Mouse (Mus musculus): ENCODE data around the gene Hist1h4b.

Gene Hist1h4b

GRCm38 (mm10) chr13:23740256-23740840 is 16.5 kb upstream of the Hist1h4b start:
- DNase-seq (ENCODE audit: low read depth), result no peak

DNA sequence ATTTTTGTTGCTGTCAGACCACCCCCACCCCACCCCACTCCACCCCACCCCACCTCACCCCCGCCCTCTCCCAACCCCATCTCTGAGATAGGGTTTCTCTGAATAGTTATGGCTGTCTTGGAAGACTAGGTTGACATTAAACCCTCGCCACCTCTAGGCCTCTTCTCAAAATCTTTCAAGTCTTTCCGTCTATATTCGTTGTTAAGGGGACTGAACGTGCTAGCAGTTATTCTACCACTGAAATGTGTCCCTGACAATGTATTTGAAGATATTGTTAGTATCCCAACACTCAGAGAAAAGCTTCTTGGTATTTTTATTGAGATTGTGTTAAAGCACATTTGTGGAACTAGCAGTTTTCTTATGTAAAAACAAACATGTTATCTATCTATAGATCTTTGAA is 15.9 kb upstream of the Hist1h4b start:
- DNase-seq (ENCODE audit: low read depth), result peak; percentile 71

DNA sequence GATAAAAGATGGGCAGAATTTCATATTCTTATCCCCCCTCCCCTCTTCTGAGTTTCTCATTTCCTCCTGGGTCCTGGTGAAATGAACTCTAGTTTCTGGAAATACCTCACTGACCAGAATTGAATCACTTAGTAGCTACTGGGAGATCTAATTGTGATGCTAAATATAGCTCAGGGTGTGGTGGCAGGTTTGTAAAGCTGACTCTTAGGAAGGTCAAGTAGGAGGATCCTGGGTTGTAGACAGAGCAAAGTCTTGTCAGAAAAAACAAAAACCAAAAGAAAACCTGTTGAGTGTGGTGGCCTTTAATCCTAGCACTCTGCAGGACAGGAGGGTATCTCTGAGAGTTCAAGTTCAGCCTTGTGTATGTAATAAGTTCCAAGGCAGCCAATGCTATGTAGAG is 14.8 kb upstream of the Hist1h4b start:
- DNase-seq (ENCODE audit: low read depth), result peak; percentile 57

DNA sequence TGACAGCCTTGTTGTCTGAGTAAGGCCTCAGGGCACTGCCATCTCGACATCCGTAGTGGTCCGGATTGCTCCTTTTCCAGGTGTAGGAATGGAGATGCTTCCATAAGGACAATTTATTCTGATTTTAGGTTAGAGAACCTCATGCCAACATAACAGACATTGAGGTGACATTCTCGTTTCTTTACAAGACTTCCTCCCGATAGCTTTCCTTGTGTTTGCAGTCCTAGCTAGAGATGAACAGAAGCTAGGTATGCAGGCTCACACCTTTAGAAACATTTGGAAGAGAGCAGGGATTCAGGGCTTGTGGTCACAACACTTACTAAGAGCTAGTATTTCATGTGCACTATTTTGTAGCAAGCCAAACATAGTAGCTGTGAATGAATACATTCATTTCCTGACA is 13.6 kb upstream of the Hist1h4b start:
- DNase-seq (ENCODE audit: low read depth), result peak; percentile 32

GRCm38 (mm10) chr13:23743963-23744362 is 12.8 kb upstream of the Hist1h4b start:
- DNase-seq (ENCODE audit: low read depth), result peak; percentile 69

GRCm38 (mm10) chr13:23744421-23745380 is 12.1 kb upstream of the Hist1h4b start:
- peak; percentile 89 for DNase-seq (ENCODE audit: low read depth)

DNA sequence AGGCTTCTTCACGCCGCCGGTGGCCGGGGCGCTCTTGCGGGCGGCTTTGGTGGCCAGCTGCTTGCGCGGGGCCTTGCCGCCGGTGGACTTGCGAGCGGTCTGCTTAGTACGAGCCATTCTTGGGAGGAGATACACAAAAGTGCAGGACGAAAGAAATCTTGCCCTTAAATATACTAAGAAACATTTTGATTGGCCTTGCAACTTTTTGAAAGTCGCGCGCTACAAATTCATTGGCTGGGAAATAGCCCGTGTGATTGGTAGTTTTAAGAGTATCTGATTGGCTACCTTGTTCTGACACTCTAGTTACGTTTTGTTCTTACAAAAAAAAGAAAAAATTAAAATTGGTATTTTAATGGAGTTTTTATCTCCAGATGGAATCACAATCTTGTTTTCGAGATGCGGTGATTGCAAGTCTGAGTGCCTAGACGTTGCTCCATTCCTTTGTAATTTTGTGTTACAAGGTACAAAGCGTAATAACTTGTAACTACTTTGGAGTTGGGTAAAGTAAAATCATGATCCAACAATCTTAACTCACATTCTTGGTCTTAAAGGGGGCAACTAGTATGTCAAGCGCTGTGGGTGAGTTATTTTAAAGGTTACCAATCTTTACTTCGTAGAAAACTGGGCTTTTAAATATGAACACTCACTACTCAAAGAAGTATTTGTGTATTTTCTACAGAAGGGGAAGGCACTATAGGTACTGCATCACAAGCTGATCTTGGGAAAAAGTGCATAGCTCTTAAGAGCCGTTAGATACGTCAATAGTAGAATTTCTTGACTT is 11.2 kb upstream of the Hist1h4b start, which contains the start of gene Hist1h3c:
TSS of gene Hist1h3c (minus strand) at position 222 of the 781 bp plus-strand sequence.
- DNase-seq (ENCODE audit: low read depth), result peak; percentile 99

DNA sequence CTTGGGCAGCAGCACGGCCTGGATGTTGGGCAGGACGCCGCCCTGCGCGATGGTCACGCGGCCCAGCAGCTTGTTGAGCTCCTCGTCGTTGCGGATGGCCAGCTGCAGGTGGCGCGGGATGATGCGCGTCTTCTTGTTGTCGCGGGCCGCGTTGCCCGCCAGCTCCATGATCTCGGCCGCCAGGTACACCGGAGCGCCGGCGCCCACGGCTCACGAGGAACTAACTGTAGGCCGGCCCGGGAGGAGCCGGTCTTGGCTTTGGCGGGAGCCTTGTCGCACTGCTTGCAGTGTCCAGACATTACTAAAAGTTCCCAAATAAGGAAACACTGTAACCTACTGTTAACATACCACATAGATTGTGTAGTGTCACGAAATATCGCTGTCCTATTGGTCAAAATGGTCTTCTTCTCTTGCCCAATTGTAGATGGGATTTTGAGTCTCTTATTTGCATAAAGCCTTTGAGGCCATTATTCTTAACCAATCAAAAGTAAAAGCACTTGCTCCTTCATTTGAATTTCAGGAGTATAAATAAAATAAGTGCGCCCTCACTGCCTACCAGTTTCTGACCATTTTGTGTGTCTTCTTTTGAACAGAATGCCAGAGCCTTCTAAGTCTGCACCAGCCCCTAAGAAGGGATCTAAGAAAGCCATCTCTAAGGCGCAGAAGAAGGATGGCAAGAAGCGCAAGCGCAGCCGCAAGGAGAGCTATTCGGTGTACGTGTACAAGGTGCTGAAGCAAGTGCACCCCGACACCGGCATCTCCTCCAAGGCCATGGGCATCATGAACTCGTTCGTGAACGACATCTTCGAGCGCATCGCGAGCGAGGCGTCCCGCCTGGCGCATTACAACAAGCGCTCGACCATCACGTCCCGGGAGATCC is 10.4 kb upstream of the Hist1h4b start, which contains the start of gene Hist1h2bb:
TSS of gene Hist1h2bb (plus strand) at position 534 of the 880 bp plus-strand sequence.
- peak; percentile 100 for DNase-seq (ENCODE audit: low read depth)

DNA sequence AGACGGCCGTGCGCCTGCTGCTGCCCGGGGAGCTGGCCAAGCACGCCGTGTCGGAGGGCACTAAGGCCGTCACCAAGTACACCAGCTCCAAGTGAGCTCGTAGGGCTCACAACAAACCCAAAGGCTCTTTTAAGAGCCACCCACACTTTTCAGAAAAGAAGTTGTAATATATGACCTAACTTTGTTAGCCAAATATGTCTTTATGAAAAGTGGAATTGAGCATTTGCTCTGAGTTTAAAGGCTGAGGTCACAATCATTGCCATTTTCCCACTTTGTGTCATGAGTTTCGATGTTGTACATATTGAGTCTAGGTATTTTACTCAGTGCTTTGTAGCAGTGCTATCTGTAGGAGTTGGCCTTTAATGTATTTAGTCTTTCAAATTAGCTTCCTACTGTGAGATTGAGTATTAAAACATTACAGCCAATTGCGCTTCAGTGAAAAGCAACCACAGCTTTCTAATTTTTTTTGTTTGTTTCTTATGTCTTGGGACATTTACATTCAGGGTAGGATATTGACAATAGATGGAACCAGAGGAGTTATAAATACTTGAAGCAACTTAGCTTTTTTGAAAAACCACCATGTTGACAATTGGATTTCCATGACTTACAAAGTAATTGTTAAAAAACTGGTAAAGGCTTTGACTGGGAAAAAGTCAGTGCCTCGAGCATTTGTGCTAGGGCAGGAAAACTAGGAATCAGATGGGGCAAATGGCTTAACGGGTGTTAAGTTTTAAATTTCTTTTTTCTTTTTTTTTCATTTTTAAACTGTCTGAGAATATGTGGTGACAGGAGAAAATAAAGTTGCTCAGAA is 9.5 kb upstream of the Hist1h4b start:
- DNase-seq (ENCODE audit: low read depth), result peak; percentile 89

- peak; percentile 67 for DNase-seq (ENCODE audit: low read depth)
These were observed 8.9 kb upstream of the Hist1h4b start for GRCm38 (mm10) chr13:23747892-23748288.

DNA sequence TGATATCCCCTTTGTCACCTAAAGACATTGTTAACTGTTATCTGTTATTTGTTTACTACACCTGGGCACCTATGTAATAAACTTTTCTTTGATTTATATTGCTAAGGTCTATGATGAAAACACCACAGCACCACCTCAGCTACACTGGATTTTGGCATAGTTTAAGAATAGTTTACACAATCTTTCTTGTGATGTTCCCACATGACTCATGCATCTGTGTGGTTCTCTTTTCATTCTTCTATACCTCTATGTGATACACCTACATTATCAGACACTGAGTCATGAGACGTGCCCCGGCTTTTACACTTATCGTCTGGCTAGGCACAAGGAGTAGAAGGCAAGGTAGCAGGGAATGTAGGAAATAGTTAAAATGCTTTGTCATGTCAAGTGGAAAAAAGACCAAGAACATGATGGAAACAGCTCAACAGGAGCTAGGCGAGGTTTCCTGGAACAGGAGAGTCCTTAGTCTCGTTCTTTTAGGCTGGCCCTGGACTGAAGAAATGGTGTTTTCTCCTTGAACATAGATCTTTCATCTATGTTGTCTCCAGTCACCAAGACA is 7.2 kb upstream of the Hist1h4b start:
- peak; percentile 44 for DNase-seq (ENCODE audit: low read depth)

DNA sequence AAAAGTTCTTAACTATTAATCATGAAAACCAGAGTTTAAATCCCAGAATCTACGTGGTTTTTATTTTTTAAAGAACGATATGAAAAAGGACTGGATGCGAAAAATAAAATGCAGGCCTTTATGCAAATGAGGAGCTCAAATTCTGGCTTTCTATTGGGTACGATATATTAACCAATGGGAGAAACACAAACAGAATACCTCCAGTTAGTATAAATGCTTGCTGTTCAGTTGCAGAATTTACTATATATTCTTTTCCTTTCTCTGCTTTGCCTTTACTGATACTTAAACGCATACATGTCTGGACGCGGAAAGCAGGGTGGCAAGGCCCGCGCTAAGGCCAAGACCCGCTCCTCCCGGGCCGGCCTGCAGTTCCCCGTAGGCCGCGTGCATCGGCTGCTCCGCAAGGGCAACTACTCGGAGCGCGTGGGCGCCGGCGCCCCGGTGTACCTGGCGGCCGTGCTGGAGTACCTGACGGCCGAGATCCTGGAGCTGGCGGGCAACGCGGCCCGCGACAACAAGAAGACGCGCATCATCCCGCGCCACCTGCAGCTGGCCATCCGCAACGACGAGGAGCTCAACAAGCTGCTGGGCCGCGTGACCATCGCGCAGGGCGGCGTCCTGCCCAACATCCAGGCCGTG is 5.9 kb upstream of the Hist1h4b start, which contains the start of gene Hist1h2ab:
TSS of gene Hist1h2ab (plus strand) at position 288 of the 639 bp plus-strand sequence.
- DNase-seq (ENCODE audit: low read depth), result peak; percentile 97

DNA sequence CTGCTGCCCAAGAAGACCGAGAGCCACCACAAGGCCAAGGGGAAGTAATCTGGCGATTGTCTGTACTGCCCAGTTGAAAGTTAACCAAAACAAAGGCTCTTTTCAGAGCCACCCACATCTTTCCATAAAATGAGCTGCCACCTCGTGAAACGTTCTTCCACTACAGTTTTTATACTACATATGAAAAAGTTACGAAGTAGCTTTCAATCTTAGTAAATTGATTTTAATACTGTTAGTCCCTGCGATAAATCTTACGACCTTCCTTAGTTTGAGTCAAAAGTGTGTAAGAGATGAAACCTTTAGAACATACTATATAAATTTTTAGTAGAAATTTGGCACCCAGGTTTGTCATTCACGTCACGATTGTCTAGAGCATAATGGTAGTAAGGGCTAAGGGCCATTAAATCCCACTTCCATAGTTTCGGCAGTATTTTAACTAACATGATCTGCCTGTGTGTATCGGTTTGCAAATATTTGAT is 5.3 kb upstream of the Hist1h4b start:
- DNase-seq (ENCODE audit: low read depth), result no peak

- DNase-seq (ENCODE audit: low read depth), result peak; percentile 100
These were observed 4.6 kb upstream of the Hist1h4b start, which contains the start of gene Hist1h3b for GRCm38 (mm10) chr13:23752067-23752741. TSS of gene Hist1h3b (plus strand) at chr13:23752267.

GRCm38 (mm10) chr13:23752742-23753172 is 4.1 kb upstream of the Hist1h4b start:
- DNase-seq (ENCODE audit: low read depth), result peak; percentile 79

GRCm38 (mm10) chr13:23753314-23754078 is 3.3 kb upstream of the Hist1h4b start:
- peak; percentile 59 for DNase-seq (ENCODE audit: low read depth)

DNA sequence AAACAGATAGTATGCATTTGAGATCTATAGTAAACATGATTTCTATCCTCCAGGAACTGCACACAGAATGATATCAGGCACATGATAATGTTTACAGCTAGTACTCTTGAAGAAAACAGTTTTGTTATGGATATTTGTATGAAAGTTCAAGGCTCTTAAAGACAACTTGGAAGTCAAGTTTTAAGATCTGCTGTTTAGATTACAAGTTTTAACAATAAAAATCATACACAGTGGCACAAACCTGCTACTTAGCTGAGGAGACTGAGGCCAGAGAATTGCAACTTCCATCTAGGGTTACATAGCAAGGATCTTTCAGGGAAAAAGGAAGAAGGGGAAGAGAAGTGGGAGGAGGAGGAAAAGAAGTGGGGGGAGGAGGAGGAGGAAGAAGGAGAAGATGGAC is 1.8 kb upstream of the Hist1h4b start:
- no peak for DNase-seq (ENCODE audit: low read depth)

Measured in 416B (cell line).